Mouse (Mus musculus): Measurements from ENCODE around the gene Ppp1cb.
"Not testable (repeated sequence)": the region's sequence is repeated elsewhere in the genome, so short reads cannot be mapped to it uniquely, and the experiment has no call there.

Ppp1cb gene

DNA sequence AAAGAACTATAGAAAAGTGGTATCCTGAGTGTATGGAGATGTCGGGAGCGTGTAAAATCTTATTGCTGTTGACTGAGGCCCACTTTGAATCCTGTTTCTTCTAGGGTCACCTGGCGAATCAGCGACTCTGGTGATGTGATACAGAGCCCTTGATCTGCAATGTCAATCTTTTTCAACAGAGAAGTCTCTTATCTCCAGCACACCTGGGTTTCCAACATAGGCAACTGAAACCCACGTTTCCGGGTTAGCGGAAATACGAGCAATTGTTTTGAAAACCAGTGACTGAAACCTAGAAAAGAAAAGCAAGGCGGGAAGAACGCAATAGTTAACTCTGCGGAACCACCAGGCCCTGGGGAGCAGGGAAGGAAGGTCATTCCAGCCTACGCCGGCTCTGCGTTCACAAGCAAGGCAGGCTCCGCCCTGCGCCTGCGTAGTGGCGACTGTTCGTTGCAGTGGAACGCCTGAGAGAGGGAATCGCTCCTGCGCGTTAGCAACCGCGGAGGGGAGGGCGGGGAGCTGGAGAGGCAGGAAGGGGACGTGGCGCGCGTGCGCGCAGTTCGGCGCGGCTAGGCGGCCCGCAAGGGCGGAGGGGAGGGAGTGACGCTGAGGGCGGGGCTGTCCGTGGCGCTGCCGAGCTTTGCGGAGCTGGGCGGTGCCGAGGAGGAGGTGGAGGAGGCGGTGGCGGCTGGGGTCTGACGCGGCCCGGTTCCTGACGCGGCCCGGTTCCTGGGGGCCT, at the start of gene Ppp1cb:
Gene Ppp1cb, plus strand, starts transcription at position 436 of the 736 bp plus-strand sequence.
- peak; percentile 100 for DNase-seq (ENCODE audit: low spot score)

DNA sequence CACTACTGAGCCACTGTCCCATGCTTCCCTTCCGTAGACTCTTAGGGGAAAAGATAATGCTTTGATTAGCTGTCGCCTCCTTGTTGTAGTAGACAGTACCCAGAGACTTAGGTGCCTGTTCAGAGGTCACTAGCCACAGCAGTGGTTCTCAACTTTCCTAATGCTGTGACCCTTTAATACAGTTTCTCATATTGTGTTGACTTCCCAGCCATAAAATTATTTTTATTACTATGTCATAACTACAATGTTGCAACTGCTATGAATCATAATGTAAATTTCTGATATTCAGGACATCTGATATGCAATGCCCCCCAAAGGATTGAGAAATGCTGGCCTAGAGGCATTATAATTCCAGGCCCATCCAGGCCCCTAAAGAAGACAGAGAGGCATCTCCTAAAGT, 48.9 kb upstream of the Ppp1cb start:
- DNase-seq (ENCODE audit: low spot score) = peak; percentile 34

DNA sequence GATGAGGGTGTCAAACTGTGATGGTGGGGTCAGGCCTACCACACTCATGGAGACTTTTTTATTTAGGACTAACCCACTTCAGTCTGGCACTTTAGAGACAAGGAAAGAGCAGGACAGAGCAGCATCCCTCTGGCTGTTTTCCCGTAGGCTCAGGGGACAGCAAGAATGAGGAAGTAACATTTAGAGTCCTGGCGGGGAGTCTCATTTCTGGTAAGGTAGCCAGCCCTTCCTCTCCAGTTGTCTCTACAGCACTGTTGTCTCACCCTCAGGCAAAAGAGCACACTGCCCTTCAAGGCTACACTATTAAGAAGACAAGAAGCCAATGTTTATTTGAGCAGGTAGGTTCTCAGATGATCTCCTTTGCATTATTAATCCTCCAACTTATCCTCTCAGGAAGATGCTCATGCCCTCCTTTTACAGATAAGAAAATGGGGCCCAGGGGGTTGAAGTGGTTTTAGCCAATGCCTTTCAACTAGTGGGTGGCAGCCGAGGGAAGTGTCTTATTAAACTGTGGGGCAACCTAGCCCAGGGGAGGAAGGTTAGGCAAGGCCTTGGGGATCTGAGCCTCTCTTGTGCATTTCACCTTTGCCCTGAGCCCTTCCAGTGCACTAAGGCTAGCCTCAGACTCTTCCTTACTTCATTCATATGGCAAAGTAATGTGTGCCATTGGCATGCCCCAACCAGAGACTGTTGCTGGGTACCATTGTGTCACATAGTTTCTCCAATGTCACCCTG, 47.5 kb upstream of the Ppp1cb start:
- DNase-seq (ENCODE audit: low spot score) = no peak

DNA sequence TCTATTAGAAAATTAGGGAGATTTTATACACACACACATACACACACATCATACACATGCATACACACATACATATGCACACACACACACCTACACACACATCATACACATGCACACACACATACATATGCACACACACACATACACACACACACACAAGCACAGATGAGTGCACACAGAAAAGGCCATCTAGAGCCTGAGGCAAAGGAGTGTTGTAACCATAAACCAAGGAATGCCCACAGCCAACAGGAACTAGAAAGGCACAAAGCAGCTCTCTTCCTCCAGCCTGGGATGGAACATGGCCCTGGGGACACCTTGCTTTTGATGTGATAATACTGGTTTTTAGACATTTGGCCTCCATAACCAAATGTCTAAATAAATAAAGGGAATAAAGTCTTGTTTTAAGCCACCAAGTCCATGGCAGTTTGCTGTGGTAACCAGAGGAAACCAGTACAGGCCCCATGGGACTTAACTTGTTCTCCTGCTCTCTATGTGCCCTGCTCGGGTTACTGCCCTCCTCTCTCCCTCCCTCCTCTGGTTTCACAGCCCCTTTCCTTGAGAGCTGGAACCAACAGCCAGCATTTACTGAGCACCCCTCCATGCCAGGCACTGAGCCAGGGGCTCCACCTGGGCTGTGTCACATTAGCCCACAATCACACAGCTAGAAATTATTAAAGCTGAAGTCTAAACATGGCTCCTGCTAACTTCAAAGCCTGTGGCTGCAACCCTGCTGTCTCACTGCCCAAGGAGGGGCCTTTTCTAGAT, 46.3 kb upstream of the Ppp1cb start:
- DNase-seq (ENCODE audit: low spot score) = peak; percentile 65

DNA sequence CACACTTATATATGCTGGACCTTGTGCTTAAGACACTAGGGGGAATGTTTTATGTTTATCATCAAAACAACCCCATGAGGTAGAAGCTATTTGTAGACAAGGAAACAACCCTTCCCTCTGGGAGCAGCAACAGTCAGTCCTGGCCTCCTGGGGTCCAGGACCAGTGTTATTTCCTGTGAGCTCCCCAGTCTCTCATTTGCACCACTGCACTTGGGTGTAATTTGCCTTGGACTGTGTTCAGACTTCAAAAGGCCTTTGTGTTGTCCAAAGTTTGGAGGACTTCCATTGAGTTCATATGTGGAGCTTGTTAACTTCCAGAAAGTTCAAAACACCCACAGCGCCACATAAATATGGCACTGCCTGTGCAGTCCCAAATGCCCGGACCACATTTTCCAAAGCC, 45.6 kb upstream of the Ppp1cb start:
- no peak for DNase-seq (ENCODE audit: low spot score)

DNA sequence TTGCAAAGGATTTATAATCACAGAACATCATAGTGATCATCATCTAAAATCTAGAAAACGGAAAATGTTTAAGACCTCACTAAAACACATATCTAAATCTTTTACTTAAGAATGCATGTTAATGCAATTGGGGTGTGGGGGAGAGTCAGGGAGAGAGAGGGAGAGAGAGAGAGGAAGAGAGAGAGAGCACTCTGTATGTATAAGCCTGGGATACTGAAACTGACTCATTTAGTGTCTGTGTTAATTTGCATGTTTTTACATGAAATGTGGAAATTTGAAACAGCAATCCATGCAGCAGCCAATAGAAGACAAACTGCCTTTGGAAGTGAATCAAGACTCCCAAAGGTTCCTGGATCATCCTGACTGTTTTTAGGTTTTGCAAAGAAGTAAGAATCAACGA, 45.1 kb upstream of the Ppp1cb start:
- no peak for DNase-seq (ENCODE audit: low spot score)

DNA sequence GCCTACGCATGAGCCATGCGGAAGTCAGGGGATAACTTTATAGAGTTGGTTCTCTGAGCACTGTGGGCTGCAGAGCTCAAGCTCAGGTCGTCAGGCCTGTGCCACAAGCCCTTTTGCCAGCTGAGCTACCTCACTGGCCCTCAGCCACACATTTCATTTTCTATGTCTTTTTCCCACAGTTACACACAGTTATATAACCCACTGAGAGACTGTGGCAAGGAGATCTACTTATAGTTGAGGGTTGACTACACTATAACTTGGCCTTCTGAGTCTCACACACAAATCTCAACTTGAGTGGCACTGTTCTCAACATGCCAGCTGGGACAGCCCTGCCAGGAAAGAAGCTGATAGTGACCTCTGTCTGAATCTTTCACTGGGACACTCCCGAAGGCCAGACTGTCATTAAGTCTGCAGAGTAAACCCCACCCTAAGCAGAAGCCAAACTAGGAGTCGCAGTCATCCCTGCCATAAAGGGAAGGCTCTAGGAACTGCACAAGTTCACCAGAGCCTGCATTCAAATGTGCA, 44.1 kb upstream of the Ppp1cb start:
- peak; percentile 42 for DNase-seq (ENCODE audit: low spot score)

DNA sequence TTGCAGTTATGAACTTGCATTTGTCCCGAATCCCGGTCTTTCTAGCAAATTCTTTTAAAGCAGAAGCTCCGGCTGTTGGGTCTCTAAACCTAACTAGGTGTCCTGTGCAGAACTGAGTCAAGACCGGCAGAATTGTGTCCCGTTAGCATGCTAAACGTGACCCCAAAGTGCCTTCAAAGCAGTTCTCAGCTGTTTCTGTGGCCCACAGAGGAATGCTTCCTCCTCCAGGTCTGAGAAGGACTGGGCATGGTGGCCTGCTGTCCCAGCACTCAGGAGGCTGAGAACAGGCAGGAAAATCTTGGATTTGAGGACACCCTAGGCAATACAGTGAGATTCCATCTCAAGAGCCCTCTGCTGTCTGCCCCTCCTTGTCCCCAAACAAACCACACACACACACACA, 43.1 kb upstream of the Ppp1cb start:
- DNase-seq (ENCODE audit: low spot score) = no peak

DNA sequence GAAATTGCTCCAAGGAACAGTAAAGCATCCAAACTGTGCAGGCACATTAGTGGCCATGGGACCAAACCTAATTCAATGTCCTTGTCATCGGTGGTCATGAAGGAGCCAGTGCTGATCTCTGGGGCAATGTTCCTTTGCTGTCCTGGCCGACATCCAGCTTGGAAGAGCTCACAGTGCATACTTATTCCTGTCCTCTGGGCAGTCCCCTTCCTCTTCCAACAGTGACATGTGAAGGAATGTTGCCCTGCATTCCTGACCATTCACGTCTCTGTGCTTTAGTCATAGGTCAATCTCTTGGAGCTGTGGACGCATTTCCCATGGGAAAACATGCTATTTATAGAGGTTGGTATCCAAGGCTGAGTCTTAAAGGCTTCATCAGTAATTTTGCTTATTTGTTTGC, 41.8 kb upstream of the Ppp1cb start:
- peak; percentile 81 for DNase-seq (ENCODE audit: low spot score)

DNA sequence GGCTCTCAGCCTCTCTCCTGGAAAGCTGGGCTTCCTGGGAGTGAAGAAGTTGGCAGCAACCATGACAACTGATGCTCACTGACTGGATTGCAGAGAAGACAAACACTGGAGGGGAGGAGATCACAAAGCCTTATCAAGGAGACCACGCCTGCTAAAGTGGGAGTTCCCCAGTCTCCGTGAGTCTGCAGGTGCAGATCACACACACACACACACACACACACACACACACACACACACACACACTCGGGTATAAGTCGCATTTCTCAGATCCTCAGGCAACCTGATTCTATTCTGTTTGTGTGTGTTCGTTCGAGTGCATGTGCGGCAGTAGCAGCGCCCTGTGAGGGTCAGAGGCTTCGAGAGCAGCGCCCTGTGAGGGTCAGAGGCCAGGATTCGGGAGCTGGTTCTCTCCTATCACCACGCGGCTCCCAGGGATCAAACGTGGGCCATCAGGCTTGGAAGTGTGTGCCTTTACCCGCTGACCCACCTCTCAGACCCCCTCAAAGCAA, 36.5 kb upstream of the Ppp1cb start:
- DNase-seq (ENCODE audit: low spot score) = no peak

DNA sequence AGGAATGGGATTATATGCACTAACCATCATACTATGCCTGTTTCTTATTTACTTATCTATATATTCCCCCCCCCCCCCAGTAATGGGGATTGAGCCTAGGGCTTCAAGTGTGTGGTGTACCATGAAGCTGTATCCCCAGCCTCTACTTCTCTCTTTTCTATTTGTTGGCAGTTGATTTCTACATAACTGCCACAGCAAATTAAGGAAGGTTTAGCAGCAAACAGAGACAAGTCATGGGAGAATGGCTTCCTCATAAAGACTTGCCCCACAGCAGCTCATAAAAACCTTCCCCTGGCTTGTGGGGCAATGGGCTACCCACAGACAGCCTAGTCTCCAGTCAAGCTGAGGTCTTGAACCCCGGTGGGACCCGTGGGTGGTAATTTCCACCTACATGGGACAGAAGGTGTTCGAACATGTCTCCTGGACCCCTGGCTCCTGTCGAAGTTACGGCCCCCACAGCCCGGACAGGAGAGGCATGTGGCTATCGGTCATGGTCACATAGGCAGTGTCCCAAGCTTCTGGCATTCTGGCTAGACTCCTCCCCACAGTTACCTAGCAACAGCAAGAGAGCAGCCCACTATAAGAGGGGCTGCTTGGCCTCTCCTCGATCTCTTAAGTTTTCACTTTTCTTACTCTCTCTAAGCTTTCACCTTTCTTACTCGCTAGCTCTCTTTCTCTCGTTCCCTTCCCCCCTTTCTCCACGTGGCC, 35.1 kb upstream of the Ppp1cb start:
- no peak for DNase-seq (ENCODE audit: low spot score)

DNA sequence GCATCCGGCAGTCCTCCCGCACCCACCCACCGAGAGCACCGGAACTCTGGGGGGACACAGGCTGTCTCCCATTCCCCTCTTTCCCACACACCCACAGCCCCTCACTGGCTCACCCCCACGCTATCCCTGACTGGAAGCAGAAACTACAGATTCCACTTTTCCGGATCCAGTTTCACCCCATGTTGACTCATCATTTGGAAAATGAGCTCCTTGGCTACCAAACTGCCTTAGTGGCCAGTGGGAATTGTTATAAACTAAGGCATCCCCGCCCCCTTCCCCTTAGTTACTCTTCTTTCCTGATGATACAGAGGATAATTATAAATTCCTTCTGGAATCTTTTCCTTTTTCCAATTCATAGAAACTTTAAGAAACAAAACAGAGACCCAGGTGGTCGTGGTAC, 34.2 kb upstream of the Ppp1cb start:
- no peak for DNase-seq (ENCODE audit: low spot score)

DNA sequence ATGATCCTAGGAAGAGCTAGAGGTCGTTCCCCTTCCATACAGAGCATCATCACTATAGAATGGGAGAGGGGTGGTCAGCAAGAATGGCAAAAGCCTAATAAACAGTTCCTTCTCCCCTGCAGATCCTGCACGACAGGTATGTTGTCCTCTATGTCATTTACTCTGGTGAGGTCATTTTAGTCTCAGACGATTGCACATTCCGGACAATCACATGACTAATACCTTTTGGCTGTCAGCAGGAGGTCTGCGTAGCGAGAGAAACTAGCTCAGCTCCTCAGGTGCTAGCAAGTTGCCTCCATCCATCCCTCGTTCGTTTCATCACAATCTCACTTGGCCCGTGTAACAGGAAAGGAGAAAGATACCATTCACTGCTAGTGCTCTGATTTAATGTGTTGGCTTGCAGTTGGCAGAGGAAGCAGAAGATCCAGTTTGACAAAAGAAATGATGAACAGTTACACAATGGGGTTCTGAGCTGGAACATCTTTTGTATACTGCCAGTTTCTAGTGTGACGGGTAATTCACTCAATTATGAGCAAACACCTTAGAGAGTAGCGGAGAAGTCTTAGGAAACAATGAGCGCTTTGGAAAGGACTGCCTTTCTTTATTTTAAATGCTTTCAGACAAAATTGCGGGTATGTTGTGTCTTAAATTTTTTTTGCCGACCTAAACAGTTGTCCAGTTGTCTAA, 33.0 kb upstream of the Ppp1cb start:
- no peak for DNase-seq (ENCODE audit: low spot score)

DNA sequence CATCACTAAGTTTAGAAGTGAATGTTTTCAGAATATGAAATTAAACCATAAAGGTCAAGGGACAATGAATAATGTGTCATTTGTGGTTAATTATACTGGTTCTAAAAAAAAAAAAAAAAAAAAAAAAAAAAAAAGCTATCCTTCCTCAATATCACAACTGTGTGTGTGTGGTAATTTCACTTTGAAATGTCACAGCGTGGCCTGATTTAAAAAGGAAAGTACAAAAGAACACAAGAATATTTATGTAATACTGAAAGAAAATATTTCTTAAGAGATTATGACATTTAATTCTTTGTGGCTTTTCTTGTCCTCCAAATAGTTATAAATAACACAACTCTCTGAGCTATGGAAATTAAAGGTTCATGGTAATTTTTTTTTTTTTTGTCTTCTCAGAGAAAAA, 28.2 kb upstream of the Ppp1cb start:
- DNase-seq (ENCODE audit: low spot score) = no peak

DNA sequence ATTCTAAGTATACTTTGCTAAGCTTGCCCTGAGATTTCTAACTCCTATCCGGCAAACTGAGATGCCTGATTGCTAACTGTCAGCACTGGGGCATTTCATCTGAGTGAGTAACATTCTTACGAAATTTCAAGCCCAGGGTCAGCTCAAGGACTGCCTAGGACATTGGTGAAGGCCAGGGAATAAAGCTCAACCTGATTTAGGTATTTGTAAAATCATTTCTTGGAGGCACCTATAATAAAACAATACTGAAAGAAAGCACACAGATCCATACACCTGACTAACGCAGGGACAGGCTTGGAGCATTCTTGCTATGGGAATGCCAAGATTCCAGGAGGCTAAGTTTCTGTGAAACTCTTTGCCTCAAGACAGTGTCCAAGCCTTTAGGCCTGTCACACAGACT, 24.3 kb upstream of the Ppp1cb start:
- DNase-seq (ENCODE audit: low spot score) = not testable (repeated sequence)

DNA sequence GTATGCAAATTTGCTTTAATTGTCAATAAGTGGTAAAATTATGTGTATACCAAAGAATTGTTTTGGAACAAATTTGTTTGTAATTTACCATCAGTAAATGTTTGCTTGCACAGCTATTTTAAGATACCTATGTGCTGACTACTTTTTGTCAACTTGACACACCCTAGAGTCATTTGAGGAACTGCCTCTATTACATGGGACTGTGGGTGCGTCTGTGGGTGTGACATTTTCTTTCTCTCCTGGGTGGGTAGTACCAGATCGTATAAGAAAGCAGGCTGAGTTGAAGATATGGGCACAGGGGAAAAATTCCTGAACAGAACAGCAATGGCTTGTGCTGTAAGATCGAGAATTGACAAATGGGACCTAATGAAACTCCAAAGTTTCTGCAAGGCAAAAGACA, 23.0 kb upstream of the Ppp1cb start:
- no peak for DNase-seq (ENCODE audit: low spot score)

DNA sequence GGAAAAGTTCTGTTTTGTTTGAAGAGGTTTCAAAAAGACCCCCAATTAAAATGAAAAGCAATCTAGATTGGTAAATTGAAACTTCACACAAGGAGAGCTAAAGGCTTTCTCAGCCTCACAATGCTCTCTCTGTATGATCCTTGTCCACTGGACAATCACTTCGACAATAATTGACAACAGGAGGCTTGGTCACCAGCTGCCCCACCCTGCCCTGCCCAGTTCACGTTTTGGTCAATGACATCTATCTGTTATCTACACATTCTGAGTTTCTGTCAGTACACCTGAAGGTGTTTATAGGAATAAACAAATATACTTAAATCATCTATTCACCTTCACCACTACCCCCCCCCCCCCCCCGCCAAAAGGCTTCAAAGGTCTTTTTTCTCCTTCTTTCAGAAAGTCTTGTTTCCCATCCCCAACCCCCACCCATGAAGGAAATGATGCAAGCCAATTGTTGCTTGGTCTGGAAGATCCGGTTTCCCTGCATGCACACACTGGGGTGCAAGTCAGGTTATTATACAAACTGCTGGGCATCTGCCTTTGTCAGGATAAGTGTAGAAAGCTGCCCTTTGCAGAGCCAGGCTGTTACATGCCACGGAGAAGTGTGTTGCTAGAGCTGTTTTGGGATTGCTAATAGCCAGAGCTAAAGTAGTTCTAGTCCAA, 20.6 kb upstream of the Ppp1cb start:
- DNase-seq (ENCODE audit: low spot score) = no peak

DNA sequence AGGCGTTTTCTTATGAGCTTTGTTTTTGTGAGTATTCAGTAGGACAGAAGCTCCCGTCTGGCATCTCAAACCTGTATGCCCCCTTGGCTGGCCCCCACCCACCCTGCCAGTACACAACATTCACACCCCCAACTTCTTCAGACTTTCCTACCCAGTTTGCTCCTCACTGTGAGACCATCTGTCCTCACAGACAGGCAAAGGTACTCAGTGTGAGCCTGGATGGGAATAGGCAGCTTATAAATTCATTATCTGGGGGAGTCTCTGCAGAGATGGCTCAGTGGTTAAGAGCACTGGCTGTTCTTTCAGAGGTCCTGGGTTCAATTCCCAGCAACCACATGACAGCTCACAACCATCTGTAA, 20.1 kb upstream of the Ppp1cb start:
- no peak for DNase-seq (ENCODE audit: low spot score)

DNA sequence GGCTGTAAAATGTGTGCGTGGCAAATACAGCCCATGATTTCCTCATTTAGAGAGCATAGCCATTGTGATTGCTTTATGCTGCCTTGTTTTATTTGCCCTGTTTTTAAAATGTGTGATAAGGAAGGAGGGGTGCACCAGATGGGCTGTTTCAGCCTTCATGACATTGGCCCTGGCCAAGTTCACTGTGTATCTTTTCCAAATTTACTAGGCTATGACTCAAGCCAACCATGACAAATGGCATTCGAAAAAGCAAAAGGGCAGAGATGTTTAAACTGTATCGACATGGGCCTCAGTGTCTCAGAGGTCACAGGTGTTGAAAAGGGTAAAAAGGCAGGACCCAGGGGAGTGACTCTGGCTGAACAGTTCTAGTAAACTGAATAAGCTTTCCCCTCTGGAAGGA, 17.3 kb upstream of the Ppp1cb start:
- peak; percentile 23 for DNase-seq (ENCODE audit: low spot score)

DNA sequence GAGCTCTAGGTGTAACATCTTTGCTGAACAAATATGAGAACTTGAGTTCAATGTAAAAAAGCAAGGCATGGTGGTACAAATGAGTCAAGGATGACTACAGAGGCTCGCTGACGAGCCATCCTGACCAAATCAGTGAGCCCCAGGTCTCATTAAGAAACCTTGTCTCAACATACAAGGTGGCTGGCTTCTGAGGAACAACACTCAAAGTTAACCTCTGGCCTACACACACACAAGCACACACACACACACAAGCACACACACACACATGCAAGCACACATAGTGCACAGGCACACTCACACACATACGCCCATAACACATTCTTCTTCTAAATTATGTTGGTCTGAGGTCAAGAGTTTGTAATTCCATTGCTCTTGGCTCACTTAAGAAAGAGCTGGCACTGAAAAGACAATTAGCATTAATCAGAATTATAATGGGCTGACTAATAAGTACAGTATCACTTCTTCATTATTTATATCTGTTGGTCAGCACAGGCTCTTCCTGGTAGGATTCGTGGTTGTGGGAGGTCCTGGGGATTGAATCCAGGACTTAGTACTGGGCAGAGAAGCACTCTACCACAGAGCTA, 16.6 kb upstream of the Ppp1cb start:
- no peak for DNase-seq (ENCODE audit: low spot score)

Measured in adipocyte (in vitro differentiated cells).